Mouse (Mus musculus): ENCODE measurements around the gene Adra2b. TPM values are rescaled to one million over a fixed set of nuclear protein-coding genes. Genes with fewer than 3 reads are reported as not detected.

The Adra2b gene
- polyA plus RNA-seq, 1 experiment: not detected

DNA sequence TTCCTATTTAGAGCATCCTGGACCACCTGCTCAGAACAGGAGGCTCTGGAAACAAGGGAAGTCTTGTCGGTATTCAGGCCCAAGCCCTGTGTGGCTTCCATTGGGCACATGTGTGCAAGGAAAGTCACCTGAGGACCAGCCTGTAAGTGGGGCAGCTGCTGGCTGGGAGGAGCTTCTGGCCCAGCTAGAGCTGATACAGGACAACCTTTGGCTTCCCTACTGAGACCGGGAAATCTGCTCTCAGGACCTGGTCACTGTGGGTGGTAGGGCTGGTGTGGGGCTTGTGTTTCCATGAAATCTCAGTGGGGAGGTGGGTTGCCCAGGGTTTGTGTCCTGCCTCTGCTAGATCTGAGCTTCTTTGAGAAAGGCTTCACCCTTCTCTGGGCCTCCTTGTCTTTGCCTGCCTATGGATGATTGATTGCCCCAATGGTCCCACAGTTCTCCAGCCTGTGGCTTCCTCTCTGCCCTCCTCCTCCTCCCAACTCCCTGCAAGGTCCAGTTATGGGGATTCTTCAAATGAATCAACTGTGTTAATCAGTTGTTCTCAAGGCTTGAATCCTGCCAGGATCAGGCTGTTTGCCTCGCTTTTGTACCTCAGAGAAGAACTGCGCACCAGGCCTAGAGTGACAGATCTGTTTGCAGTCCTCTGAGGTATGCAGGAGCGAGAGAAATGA lies 6.8 kb downstream of the Adra2b start:
- no peak for TF ChIP-seq GATA1 (IDR thresholded peaks at IDR 0.05; ENCODE audit: low read length)

GRCm38 (mm10) chr2:127370561-127371483 lies 7.8 kb downstream of the Adra2b start:
- no peak for TF ChIP-seq GATA1 (IDR thresholded peaks at IDR 0.05; ENCODE audit: low read length)

GRCm38 (mm10) chr2:127371484-127371861 lies 8.5 kb downstream of the Adra2b start:
- TF ChIP-seq GATA1 (IDR thresholded peaks at IDR 0.05; ENCODE audit: low read length): no peak

DNA sequence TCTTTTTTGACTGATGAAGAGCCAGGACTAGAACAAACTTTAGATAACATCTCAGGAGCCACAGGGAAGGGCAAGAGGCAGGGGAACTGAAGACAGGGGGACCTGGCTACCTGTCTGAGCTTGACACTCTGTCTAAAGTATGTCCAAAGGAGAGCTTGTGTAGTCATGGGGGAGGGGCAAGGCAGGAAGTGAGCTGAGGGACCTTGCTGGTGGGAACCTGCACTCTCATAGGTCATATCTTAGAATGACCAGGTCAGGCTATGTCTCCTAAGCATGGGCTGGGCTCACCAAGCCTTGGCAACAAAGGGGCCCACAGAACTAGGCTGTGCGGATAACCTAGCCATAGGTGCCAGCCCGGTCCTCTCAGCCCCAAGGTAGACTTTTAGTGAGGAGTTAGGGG lies 9.1 kb downstream of the Adra2b start:
- TF ChIP-seq GATA1 (IDR thresholded peaks at IDR 0.05; ENCODE audit: low read length): no peak

DNA sequence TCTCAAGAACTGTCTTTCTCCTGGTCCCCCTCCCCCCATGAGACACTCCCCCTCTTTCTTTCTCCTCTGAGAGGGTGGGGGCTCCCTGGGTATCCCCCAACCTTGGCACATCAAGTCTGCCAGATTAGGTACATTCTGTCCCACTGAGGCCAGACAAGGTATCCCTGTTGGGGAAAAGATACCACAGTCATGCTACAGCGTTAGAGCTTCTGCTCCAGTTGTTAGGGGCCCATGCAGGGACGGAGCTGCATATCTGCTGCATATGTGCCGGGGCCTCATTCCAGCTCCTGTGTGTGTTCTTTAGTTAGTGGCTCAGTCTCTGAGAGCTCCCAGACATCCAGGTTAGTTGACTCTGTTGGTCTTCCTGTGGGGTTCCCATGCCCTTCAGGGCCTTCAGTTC lies 11.1 kb downstream of the Adra2b start:
- TF ChIP-seq GATA1 (IDR thresholded peaks at IDR 0.05; ENCODE audit: low read length): no peak

GRCm38 (mm10) chr2:127375087-127375486 lies 12.1 kb downstream of the Adra2b start:
- TF ChIP-seq GATA1 (IDR thresholded peaks at IDR 0.05; ENCODE audit: low read length): no peak

- TF ChIP-seq GATA1 (IDR thresholded peaks at IDR 0.05; ENCODE audit: low read length): no peak
Measured at GRCm38 (mm10) chr2:127375759-127376341, 12.8 kb downstream of the Adra2b start.

- no peak for TF ChIP-seq GATA1 (IDR thresholded peaks at IDR 0.05; ENCODE audit: low read length)
Measured at GRCm38 (mm10) chr2:127376423-127377051, 13.5 kb downstream of the Adra2b start.

DNA sequence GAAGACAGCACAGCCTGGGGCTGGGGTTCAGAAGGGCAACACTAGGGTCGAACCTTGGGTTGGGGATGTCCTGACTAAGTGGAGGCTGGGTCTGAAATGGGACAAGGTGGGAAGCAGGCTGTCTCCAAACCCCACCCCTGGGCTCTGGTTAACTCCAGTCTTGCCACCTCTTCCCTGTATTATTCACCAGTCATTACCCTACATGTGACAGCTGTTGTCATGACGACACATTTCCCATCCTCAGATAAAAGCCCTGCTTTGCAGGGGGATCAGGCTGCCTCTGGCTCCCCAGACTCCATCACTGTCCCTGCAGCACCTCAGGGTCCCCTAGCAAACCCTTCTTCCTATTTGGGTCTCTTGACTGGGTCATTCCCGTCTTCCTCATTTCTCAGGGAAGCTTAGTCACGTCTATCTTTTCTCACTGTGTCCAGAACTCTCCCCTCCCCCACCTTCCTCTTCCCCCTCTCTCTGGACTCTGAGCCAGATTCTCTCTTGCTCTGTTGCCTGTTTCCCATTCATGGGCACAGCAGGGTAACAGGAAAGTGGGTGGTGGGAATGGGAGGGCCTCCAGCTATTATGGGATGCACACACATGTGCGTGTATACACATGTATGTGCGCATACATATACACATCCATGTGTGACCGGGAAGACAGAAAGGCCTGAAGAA lies 15.1 kb downstream of the Adra2b start:
- TF ChIP-seq GATA1 (IDR thresholded peaks at IDR 0.05; ENCODE audit: low read length): no peak

GRCm38 (mm10) chr2:127378611-127378990 lies 15.6 kb downstream of the Adra2b start:
- TF ChIP-seq GATA1 (IDR thresholded peaks at IDR 0.05; ENCODE audit: low read length): no peak

GRCm38 (mm10) chr2:127379250-127379649 lies 16.2 kb downstream of the Adra2b start:
- no peak for TF ChIP-seq GATA1 (IDR thresholded peaks at IDR 0.05; ENCODE audit: low read length)

DNA sequence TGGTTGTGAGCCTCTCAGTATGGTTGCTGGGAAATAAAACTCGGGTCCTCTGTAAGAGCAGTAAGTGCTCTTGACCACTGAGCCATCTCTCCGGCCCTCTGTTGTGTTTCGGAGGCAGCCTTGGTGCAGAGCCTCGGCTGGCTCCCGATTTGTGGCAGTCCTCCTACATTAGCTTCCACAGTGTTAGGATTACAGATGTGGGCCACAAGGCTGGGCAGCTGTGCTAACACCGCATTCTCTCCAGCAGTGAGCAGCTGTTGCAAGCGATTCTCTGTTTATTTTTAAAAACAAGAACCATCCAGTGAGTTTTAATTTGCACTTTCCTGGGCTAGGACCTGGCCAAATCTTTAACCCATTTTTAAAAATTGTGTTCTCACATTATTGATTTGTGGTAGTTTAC lies 20.9 kb downstream of the Adra2b start:
- no peak for TF ChIP-seq GATA1 (IDR thresholded peaks at IDR 0.05; ENCODE audit: low read length)

DNA sequence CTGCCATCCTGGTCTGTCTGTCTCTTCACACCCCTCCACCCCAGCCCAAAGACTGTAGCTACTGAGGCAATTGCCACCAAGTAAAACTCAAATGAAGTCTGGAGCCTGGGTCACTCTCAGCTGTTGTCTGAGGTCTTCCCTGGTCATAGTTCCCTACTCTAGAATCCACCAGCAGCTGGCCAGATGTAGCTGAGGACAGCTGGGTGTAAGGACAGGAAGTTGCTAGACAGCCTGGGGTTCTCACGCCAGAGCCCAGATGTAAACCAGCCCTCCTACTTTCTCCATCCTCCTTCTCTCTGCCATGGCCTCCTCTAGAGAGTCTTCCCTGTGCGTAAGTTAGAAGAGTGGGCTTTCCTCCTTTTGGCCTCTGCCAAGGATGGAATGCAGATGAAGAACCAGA lies 24.5 kb downstream of the Adra2b start:
- TF ChIP-seq GATA1 (IDR thresholded peaks at IDR 0.05; ENCODE audit: low read length): no peak

DNA sequence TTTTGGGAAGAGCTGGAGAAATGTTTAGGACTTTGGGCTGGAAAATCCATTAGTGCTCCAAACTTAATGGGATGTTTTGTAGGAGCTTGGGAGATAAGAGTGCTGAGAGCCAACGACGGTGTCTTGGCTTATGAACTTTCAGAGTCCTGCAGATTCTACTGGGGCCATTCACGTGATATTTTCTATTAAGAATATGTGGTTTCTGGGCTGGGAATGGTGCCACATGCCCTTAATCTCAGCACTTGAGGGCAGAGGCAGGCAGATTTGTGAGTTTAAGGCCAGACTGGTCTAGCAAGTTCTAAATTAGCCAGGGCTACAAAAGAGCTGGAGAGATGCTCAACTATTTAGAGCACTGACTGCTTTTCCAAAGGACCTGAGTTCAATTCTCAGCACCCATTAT lies 27.3 kb downstream of the Adra2b start:
- TF ChIP-seq GATA1 (IDR thresholded peaks at IDR 0.05; ENCODE audit: low read length): no peak

- TF ChIP-seq GATA1 (IDR thresholded peaks at IDR 0.05; ENCODE audit: low read length): no peak
Measured at GRCm38 (mm10) chr2:127390846-127391245, 27.8 kb downstream of the Adra2b start.

Measured in G1E-ER4 (cell line).